Mouse (Mus musculus) T-cell, adult 66 days (primary cell): ENCODE data around the gene Cd160. TPM values are rescaled to one million over a fixed set of nuclear protein-coding genes. Genes with fewer than 3 reads are reported as not detected.

ENCODE experiments used
- total RNA-seq, 2 experiments: library from RNA; stranded (reverse); gene quantifications; 3 replicates in 1 of 2; 4 replicates in 1 of 2; pipeline ENCODE4 v1.2.4; 2023

Gene Cd160
- total RNA-seq: 10 to 100 TPM; 20.5 to 27.5 TPM

GRCm38 (mm10) chr3:96828984-96829383, at the start of gene Cd160, which contains the start of gene Pdzk1:
TSS of gene Cd160 (minus strand) at chr3:96829351.
TSS of gene Pdzk1 (plus strand) at chr3:96829284.

Other genes with a start within 250 kb of the Cd160 start
- 10 to 100 TPM; 28.1 to 36.3 TPM for gene Polr3gl, start 235.2 kb downstream of the Cd160 start, total RNA-seq
- gene Ankrd34a, start 232.7 kb downstream of the Cd160 start, total RNA-seq: not detected
- gene Lix1l, start 228.2 kb downstream of the Cd160 start, total RNA-seq: under 1 TPM in 1 of 2 experiments, not detected in 1; 0.50 TPM
- 10 to 100 TPM; 84.7 to 87.2 TPM for gene Rbm8a, start 199.4 kb downstream of the Cd160 start, total RNA-seq
- 10 to 100 TPM; 20.8 to 23.0 TPM for gene Pex11b, start 194.0 kb downstream of the Cd160 start, total RNA-seq
- under 1 TPM; 0.29 to 0.39 TPM for gene Gm42957, start 193.9 kb downstream of the Cd160 start, total RNA-seq
- 1 to 10 TPM; 2.1 to 2.9 TPM for gene Itga10, start 183.8 kb downstream of the Cd160 start, total RNA-seq
- gene Ankrd35, start 159.2 kb downstream of the Cd160 start, total RNA-seq: under 1 TPM in 1 of 2 experiments, not detected in 1; 0.15 TPM
- 10 to 100 TPM; 21.5 to 23.0 TPM for gene Pias3, start 133.0 kb downstream of the Cd160 start, total RNA-seq
- gene Nudt17, start 120.8 kb downstream of the Cd160 start, total RNA-seq: 1 to 10 TPM; 2.7 to 4.4 TPM
- gene Polr3c, start 101.7 kb downstream of the Cd160 start, total RNA-seq: 10 to 100 TPM; 65.6 TPM
- 10 to 100 TPM; 49.3 to 52.8 TPM for gene Rnf115, start 101.7 kb downstream of the Cd160 start, total RNA-seq
- gene Pdzk1, start 67 bp downstream of the Cd160 start, total RNA-seq: 1 to 10 TPM in 1 of 2 experiments, not detected in 1; 1.3 TPM
- under 1 TPM in 1 of 2 experiments, not detected in 1; 0.17 TPM for gene Gja5, start 75.3 kb upstream of the Cd160 start, total RNA-seq
- gene Gpr89, start 76.0 kb upstream of the Cd160 start, total RNA-seq: 10 to 100 TPM; 26.1 to 27.8 TPM
- not detected for gene Gja8, start 96.7 kb upstream of the Cd160 start, total RNA-seq